8 mouse cellular contexts compared by ENCODE assay signal in genomic region chrX:135886234-135886585, GRCm38 (mm10). TPM values are rescaled to one million over a fixed set of nuclear protein-coding genes. Genes with fewer than 3 reads are reported as not detected.
A peak's percentile ranks its signal among the peaks of the same experiment; 100 is the strongest.
DNase-seq lines count a peak whose midpoint lies in the region; ATAC-seq and TF ChIP-seq lines count a peak whose summit lies in the region.

No protein-coding gene starts in this region.

- H3ac ChIP-seq in myocyte (ENCODE audit: control insufficient read depth, insufficient read length) = no peak overlapping the region

- peak overlapping the region; percentile 31; the same call in 1 of the 2 replicates for H3K27ac ChIP-seq in thymus, adult 2 months (ENCODE audit: control insufficient read depth, insufficient read depth, low read length)
- no peak overlapping the region for H3K27ac ChIP-seq in brown adipose tissue, adult 24 weeks (replicated peaks; ENCODE audit: low read depth, low read length)
- peak overlapping the region; percentile 86 for H3K27ac ChIP-seq in forebrain, embryonic 15.5 days (replicated peaks)

- peak overlapping the region; percentile 65 for H3K9ac ChIP-seq in forebrain, embryonic 15.5 days (replicated peaks)

- no peak for TF ChIP-seq POLR2A in thymus, adult 2 months (IDR thresholded peaks at IDR 0.05; ENCODE audit: control insufficient read depth, extremely low read depth, insufficient read depth, low read length, poor library complexity)
- no peak for TF ChIP-seq POLR2A in myocyte (IDR thresholded peaks at IDR 0.05; ENCODE audit: insufficient read length, low read depth)

- no peak for DNase-seq in thymus, adult 2 months
- no peak for DNase-seq in thymus, postnatal 25 days
- DNase-seq in induced T-regulatory cell, adult 2 months (ENCODE audit: low read depth) = peak; percentile 51
- peak; percentile 15 for DNase-seq in liver
- DNase-seq in yolk sac, embryonic 10.5 days (ENCODE audit: low spot score) = no peak

- H3K9me3 ChIP-seq in forebrain, embryonic 15.5 days = no peaks in the 10 kb centered on the region

- TF ChIP-seq CTCF in thymus, adult 2 months (IDR thresholded peaks at IDR 0.05; ENCODE audit: borderline replicate concordance, control insufficient read depth, extremely low read depth, insufficient read depth, low read length, poor library complexity) = no peak

- peak overlapping the region; percentile 43 for H3K4me2 ChIP-seq in forebrain, embryonic 15.5 days (replicated peaks)
- H3K4me2 ChIP-seq in myocyte (ENCODE audit: low read depth) = peak overlapping the region; percentile 4

- WGBS in thymus, adult 2 months = 6% methylated on average over 11 of the region's 11 CpGs
- WGBS in forebrain, embryonic 15.5 days = 27% methylated on average over 11 of the region's 11 CpGs

- no peaks in the 10 kb centered on the region for H3K79me2 ChIP-seq in myocyte (ENCODE audit: control insufficient read depth, insufficient read depth)

- ATAC-seq in forebrain, embryonic 15.5 days (replicated peaks) = no peak

- H3K36me3 ChIP-seq in thymus, adult 2 months (ENCODE audit: control insufficient read depth, insufficient read depth, low read length) = peaks cover 19% of the 10 kb centered on the region
- H3K36me3 ChIP-seq in forebrain, embryonic 15.5 days = peaks cover 17% of the 10 kb centered on the region; the same call in 1 of the 2 replicates
- no peaks in the 10 kb centered on the region for H3K36me3 ChIP-seq in myocyte (ENCODE audit: control insufficient read depth, insufficient read depth)

- peaks cover 2% of the 10 kb centered on the region; the same call in 1 of the 2 replicates for H3K4me1 ChIP-seq in thymus, adult 2 months (replicated peaks; ENCODE audit: control insufficient read depth, insufficient read depth, low read length)
- H3K4me1 ChIP-seq in brown adipose tissue, adult 24 weeks (ENCODE audit: control insufficient read depth, insufficient read depth, insufficient read length, low read length) = no peaks in the 10 kb centered on the region
- peaks cover 4% of the 10 kb centered on the region; the same call in 1 of the 2 replicates for H3K4me1 ChIP-seq in forebrain, embryonic 15.5 days

- H3K4me3 ChIP-seq in thymus, adult 2 months (ENCODE audit: control insufficient read depth, insufficient read depth, low read length) = peak overlapping the region; percentile 99
- peak overlapping the region; percentile 81 for H3K4me3 ChIP-seq in brown adipose tissue, adult 24 weeks (ENCODE audit: insufficient read depth, low read depth, low read length)
- peak overlapping the region; percentile 58 for H3K4me3 ChIP-seq in forebrain, embryonic 15.5 days
- H3K4me3 ChIP-seq in myocyte = no peak overlapping the region

- no peaks in the 10 kb centered on the region for H3K27me3 ChIP-seq in thymus, adult 2 months (ENCODE audit: control insufficient read depth, insufficient read depth, low read length)
- no peaks in the 10 kb centered on the region for H3K27me3 ChIP-seq in forebrain, embryonic 15.5 days
- H3K27me3 ChIP-seq in myocyte (ENCODE audit: control insufficient read depth, insufficient read depth, insufficient read length) = no peaks in the 10 kb centered on the region

TF ChIP-seq in myocyte, 11 proteins besides CTCF, POLR2A, EP300 and RAD21:
- no peak for TF ChIP-seq TCF12 (IDR thresholded peaks at IDR 0.05; ENCODE audit: insufficient read depth, poor library complexity, severe bottlenecking)
- no peak for TF ChIP-seq MAX (IDR thresholded peaks at IDR 0.05; ENCODE audit: low read depth)

RNA-seq across cellular contexts. Expression of gene Gprasp2, which starts 47.4 kb away (rescaled TPM):
- polyA plus RNA-seq in thymus, adult 2 months (2012; rRNA removed) = 5.0 and 14.9 TPM in 2 replicates
- not detected in 2 replicates for polyA plus RNA-seq in brown adipose tissue, adult 24 weeks (2012; ENCODE audit: insufficient read depth, insufficient read length, missing spikeins)
- polyA plus RNA-seq in forebrain, embryonic 15.5 days (2015; fragmentation: Nextera tagmentation; extraction: Ambion mirVana) = 100 and 121 TPM in 2 replicates
- 0.14 TPM for polyA plus RNA-seq in myocyte (2012; fragmentation: generic; extraction: Trizol)

Comparison
In these comparisons a context has a peak if more than half of its experiments do, and no peak if none do; other contexts are left out.
1. DNase-seq: peak in induced T-regulatory cell, adult 2 months (single experiment) and liver (single experiment); none in thymus, adult 2 months (single experiment), thymus, postnatal 25 days (single experiment) and yolk sac, embryonic 10.5 days (single experiment).